Mouse (Mus musculus) lung, postnatal 0 days (tissue): Measurements from ENCODE around the gene Gnb5.

Source experiments
- CTCF ChIP-seq: IDR thresholded peaks from 2 replicates; pipeline ENCODE4 v1.5.1; 2016; ENCODE audit warnings: antibody characterized with exemption, mild to moderate bottlenecking
- EP300 ChIP-seq: IDR thresholded peaks from 2 replicates; pipeline ENCODE4 v1.6.1; 2016; ENCODE audit warnings: antibody characterized with exemption, mild to moderate bottlenecking, control low read depth

DNA sequence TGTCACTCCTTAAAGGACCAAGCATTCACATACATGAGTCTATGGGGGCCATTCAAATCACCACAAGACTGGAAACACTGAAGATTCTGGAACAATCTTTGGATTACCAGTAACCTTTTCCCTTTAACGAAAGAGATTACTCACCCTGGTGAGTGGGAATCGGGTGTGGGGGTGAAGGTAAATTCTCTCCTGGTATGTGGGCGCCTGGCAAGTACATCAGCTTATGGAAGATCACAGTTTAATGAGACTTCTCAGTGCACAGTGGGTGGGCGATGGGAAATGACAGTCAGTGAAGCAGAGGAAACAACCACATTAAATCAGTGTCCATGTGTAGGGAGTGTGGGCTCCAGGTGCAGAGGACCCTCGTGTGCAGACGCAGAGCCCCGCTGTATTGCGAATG, 24.7 kb downstream of the Gnb5 start:
- no peak for TF ChIP-seq CTCF
- TF ChIP-seq EP300: no peak
